8 mouse cellular contexts compared by ENCODE assay signal in the genomic region with DNA sequence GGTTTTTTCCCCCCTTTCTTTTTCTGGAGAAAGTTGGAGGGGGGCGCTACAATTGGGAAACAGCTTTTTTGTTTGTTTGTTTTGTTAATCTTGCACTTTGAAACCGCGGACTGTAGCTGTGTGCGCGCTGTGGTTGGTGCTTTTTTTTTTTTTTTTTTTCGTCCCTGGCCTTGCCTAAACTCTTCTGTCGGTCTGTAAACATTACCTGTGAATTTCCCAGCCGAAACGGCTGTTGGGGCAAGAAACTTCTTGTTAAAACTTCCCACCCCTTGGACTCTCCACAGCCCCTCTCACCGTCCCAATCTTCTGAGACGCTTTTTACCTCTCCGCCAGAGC. TPM values are rescaled to one million over a fixed set of nuclear protein-coding genes. Genes with fewer than 3 reads are reported as not detected.
A peak's percentile ranks its signal among the peaks of the same experiment; 100 is the strongest.
DNase-seq lines count a peak whose midpoint lies in the region; ATAC-seq and TF ChIP-seq lines count a peak whose summit lies in the region.

No protein-coding gene starts in this region.

- no peak for TF ChIP-seq CTCF in heart, postnatal 0 days (IDR thresholded peaks at IDR 0.05; ENCODE audit: low read depth)
- TF ChIP-seq CTCF in bone marrow macrophage, adult 2 months (IDR thresholded peaks at IDR 0.05; ENCODE audit: low read depth, low read length) = no peak

- no peak for DNase-seq in heart, postnatal 0 days (ENCODE audit: low spot score)
- DNase-seq in heart, adult 8-10 months (ENCODE audit: low spot score) = no peak
- DNase-seq in hindbrain, embryonic 14.5 days (ENCODE audit: low spot score) = no peak
- DNase-seq in midbrain, embryonic 11.5 days (ENCODE audit: low spot score, missing footprints) = no peak
- no peak for DNase-seq in adrenal gland, adult 8-10 months
- DNase-seq in yolk sac, embryonic 10.5 days (ENCODE audit: low spot score) = no peak
- DNase-seq in layer of hippocampus, adult 18-20 months (ENCODE audit: low spot score in 2 of 2) = no peak

- peak overlapping the region; percentile 78 for H3K4me3 ChIP-seq in heart, postnatal 0 days (ENCODE audit: low read depth, low read length)
- H3K4me3 ChIP-seq in bone marrow macrophage, adult 2 months (ENCODE audit: insufficient read depth, low read length) = peak overlapping the region; percentile 80
- H3K4me3 ChIP-seq in hindbrain, embryonic 14.5 days (replicated peaks; ENCODE audit: low read length) = peak overlapping the region; percentile 41
- H3K4me3 ChIP-seq in midbrain, embryonic 11.5 days (ENCODE audit: low read depth, low read length) = peak overlapping the region; percentile 40

- no peak for TF ChIP-seq POLR2A in bone marrow macrophage, adult 2 months (IDR thresholded peaks at IDR 0.05; ENCODE audit: borderline replicate concordance, low read depth, low read length)

- peak overlapping the region; percentile 81 for H3K9ac ChIP-seq in heart, postnatal 0 days (replicated peaks; ENCODE audit: low read depth, low read length)
- peak overlapping the region; percentile 57 for H3K9ac ChIP-seq in hindbrain, embryonic 14.5 days
- H3K9ac ChIP-seq in midbrain, embryonic 11.5 days (ENCODE audit: low read length) = peak overlapping the region; percentile 44

- H3K36me3 ChIP-seq in heart, postnatal 0 days (replicated peaks; ENCODE audit: control insufficient read depth, insufficient read depth, low read length) = no peaks in the 10 kb centered on the region
- H3K36me3 ChIP-seq in hindbrain, embryonic 14.5 days (replicated peaks; ENCODE audit: control insufficient read depth, insufficient read depth) = no peaks in the 10 kb centered on the region
- H3K36me3 ChIP-seq in midbrain, embryonic 11.5 days (ENCODE audit: control insufficient read depth, insufficient read depth, low read length) = no peaks in the 10 kb centered on the region

- no peaks in the 10 kb centered on the region for H3K27me3 ChIP-seq in heart, postnatal 0 days (ENCODE audit: control insufficient read depth, insufficient read depth, low read length)
- peaks cover 24% of the 10 kb centered on the region for H3K27me3 ChIP-seq in hindbrain, embryonic 14.5 days (ENCODE audit: control insufficient read depth, insufficient read depth, low read length)
- H3K27me3 ChIP-seq in midbrain, embryonic 11.5 days (ENCODE audit: control insufficient read depth, insufficient read depth, low read length) = peaks cover 26% of the 10 kb centered on the region

- no peaks in the 10 kb centered on the region for H3K9me3 ChIP-seq in heart, postnatal 0 days (replicated peaks; ENCODE audit: control insufficient read depth, low read length)
- no peaks in the 10 kb centered on the region for H3K9me3 ChIP-seq in hindbrain, embryonic 14.5 days (ENCODE audit: control insufficient read depth, low read length)
- no peaks in the 10 kb centered on the region for H3K9me3 ChIP-seq in midbrain, embryonic 11.5 days (ENCODE audit: control insufficient read depth, low read length)

- WGBS in heart, postnatal 0 days = 0% methylated on average over 12 of the region's 12 CpGs
- WGBS in hindbrain, embryonic 14.5 days = 0% methylated on average over 12 of the region's 12 CpGs
- WGBS in midbrain, embryonic 11.5 days = 0% methylated on average over 12 of the region's 12 CpGs

- peaks cover 20% of the 10 kb centered on the region for H3K4me1 ChIP-seq in heart, postnatal 0 days (ENCODE audit: control insufficient read depth, insufficient read depth)
- H3K4me1 ChIP-seq in bone marrow macrophage, adult 2 months (ENCODE audit: control insufficient read depth, insufficient read depth, low read length) = peaks cover 38% of the 10 kb centered on the region
- H3K4me1 ChIP-seq in hindbrain, embryonic 14.5 days (replicated peaks; ENCODE audit: control insufficient read depth, insufficient read depth, low read length) = peaks cover 24% of the 10 kb centered on the region
- peaks cover 18% of the 10 kb centered on the region for H3K4me1 ChIP-seq in midbrain, embryonic 11.5 days (ENCODE audit: control insufficient read depth, insufficient read depth, low read length)

- H3K4me2 ChIP-seq in heart, postnatal 0 days (ENCODE audit: low read depth, low read length) = peak overlapping the region; percentile 96
- H3K4me2 ChIP-seq in hindbrain, embryonic 14.5 days (replicated peaks) = peak overlapping the region; percentile 90
- H3K4me2 ChIP-seq in midbrain, embryonic 11.5 days = peak overlapping the region; percentile 78

- H3K27ac ChIP-seq in heart, postnatal 0 days (ENCODE audit: low read depth) = peak overlapping the region; percentile 70
- peak overlapping the region; percentile 98 for H3K27ac ChIP-seq in bone marrow macrophage, adult 2 months (ENCODE audit: insufficient read depth, low read depth, low read length)
- peak overlapping the region; percentile 69 for H3K27ac ChIP-seq in hindbrain, embryonic 14.5 days
- no peak overlapping the region for H3K27ac ChIP-seq in midbrain, embryonic 11.5 days (ENCODE audit: low read depth, low read length)

- no peak for TF ChIP-seq EP300 in heart, postnatal 0 days (IDR thresholded peaks at IDR 0.05; ENCODE audit: low read depth)

- ATAC-seq in heart, postnatal 0 days (ENCODE audit: insufficient read depth, low read depth) = no peak
- ATAC-seq in hindbrain, embryonic 14.5 days (ENCODE audit: low FRiP score) = no peak
- ATAC-seq in midbrain, embryonic 11.5 days (ENCODE audit: low FRiP score) = no peak

RNA-seq across cellular contexts. Expression of gene Dhrs3, which starts 0.3 kb away (rescaled TPM):
- 17.3 and 45.0 TPM in 2 replicates for total RNA-seq in heart, postnatal 0 days (2014; rRNA removed; ENCODE audit: low replicate concordance)
- polyA plus RNA-seq in heart, postnatal 0 days (2015; fragmentation: Nextera tagmentation; extraction: Ambion mirVana) = 39.0 and 46.6 TPM in 2 replicates
- 100 to 1,000 TPM in 3 of 4 experiments, 10 to 100 TPM in 1; 98.8 to 151 (median 131) TPM for total RNA-seq in heart, adult 8-10 months (2022)
- 661 and 687 TPM in 2 replicates for polyA plus RNA-seq in bone marrow macrophage, adult 2 months (2012; ENCODE audit: insufficient read depth, insufficient read length, missing spikeins)
- 41.5 and 45.3 TPM in 2 replicates for polyA plus RNA-seq in hindbrain, embryonic 14.5 days (2014; fragmentation: Nextera tagmentation; extraction: Ambion mirVana)
- polyA plus RNA-seq in midbrain, embryonic 11.5 days (2014; fragmentation: Nextera tagmentation; extraction: Ambion mirVana) = 5.9 and 7.9 TPM in 2 replicates
- total RNA-seq in adrenal gland, adult 8-10 months (2022) = 100 to 1,000 TPM in 1 of 4 experiments, 10 to 100 TPM in 3; 65.0 to 107 (median 92.3) TPM
- total RNA-seq in layer of hippocampus, adult 18-20 months (2021) = 10 to 100 TPM; 33.7 to 35.6 TPM
